Mouse (Mus musculus) heart, embryonic 16.5 days (tissue): ENCODE results near the gene Shank2. TPM values are rescaled to one million over a fixed set of nuclear protein-coding genes. Genes with fewer than 3 reads are reported as not detected.

Experiments
- ATAC-seq: fragments of 200-750 bp; cut with Nextera tagmentation; replicated peaks from 2 replicates; pipeline ENCODE4 v1.8.0; 2017; ENCODE audit warnings: moderate number of reproducible peaks; ENCODE audit not compliant: insufficient read depth, low FRiP score; ENCODE audit errors: extremely low read depth
- H3K27ac ChIP-seq: fragments of 300-500 bp; sonication (generic); 2 replicates; pipeline ENCODE4 v1.5.1; 2014; ENCODE audit warnings: mild to moderate bottlenecking, low read length, control low read depth, moderate library complexity
- H3K27me3 ChIP-seq: fragments of 300-500 bp; sonication (generic); 2 replicates; pipeline ENCODE4 v1.6.1; 2014; ENCODE audit warnings: low read length, mixed read lengths; ENCODE audit not compliant: control insufficient read depth, insufficient read depth
- H3K36me3 ChIP-seq: fragments of 300-500 bp; sonication (generic); 2 replicates; pipeline ENCODE4 v1.6.1; 2014; ENCODE audit not compliant: control insufficient read depth, insufficient read depth
- H3K4me1 ChIP-seq: fragments of 300-500 bp; sonication (generic); 2 replicates; pipeline ENCODE4 v1.6.1; 2014; ENCODE audit warnings: low read length, mixed read lengths; ENCODE audit not compliant: control insufficient read depth, insufficient read depth
- H3K4me2 ChIP-seq: fragments of 300-500 bp; sonication (generic); 2 replicates; pipeline ENCODE4 v1.6.1; 2014; ENCODE audit warnings: low read depth, mild to moderate bottlenecking, control low read depth, low read length
- H3K4me3 ChIP-seq: fragments of 300-500 bp; sonication (generic); 2 replicates; pipeline ENCODE4 v1.5.1; 2014; ENCODE audit warnings: mild to moderate bottlenecking, control low read depth, low read length
- H3K9ac ChIP-seq: fragments of 300-500 bp; sonication (generic); 2 replicates; pipeline ENCODE4 v1.6.1; 2014; ENCODE audit warnings: low read length, control low read depth
- H3K9me3 ChIP-seq: fragments of 300-500 bp; sonication (generic); replicated peaks from 2 replicates; pipeline ENCODE4 v1.6.1; 2016; ENCODE audit warnings: low read length; ENCODE audit not compliant: control insufficient read depth
- WGBS: fragments of 180-500 bp; shearing (Covaris S2); extraction: QIAGEN DNeasy Blood & Tissue Kit; methylation state at CpG from one replicate; pipeline ENCODE4 v1.1.7; 2014; 5-methylcytosine and 5-hydroxymethylcytosine counted together
- polyA plus RNA-seq: library from polyadenylated mRNA; unstranded; fragments of >200 nt; fragmentation: Nextera tagmentation; extraction: Ambion mirVana; gene quantifications from 2 replicates; pipeline ENCODE4 v1.2.1, GENCODE M21; 2015

Shank2 gene
- polyA plus RNA-seq, 1 experiment from 2014 or later = 0.79 TPM

GRCm38 (mm10) chr7:144159556-144159955, 157.8 kb downstream of the Shank2 start:
- ATAC-seq = no peak
- no peaks in the 10 kb centered on the region for H3K9me3 ChIP-seq
- H3K27ac ChIP-seq = no peak overlapping the region
- no peaks in the 10 kb centered on the region for H3K36me3 ChIP-seq
- no peaks in the 10 kb centered on the region for H3K4me1 ChIP-seq
- WGBS = 76% methylated on average over 8 of the region's 8 CpGs
- no peaks in the 10 kb centered on the region for H3K27me3 ChIP-seq
- H3K4me2 ChIP-seq = no peak overlapping the region
- H3K4me3 ChIP-seq = no peak overlapping the region
- no peak overlapping the region for H3K9ac ChIP-seq

DNA sequence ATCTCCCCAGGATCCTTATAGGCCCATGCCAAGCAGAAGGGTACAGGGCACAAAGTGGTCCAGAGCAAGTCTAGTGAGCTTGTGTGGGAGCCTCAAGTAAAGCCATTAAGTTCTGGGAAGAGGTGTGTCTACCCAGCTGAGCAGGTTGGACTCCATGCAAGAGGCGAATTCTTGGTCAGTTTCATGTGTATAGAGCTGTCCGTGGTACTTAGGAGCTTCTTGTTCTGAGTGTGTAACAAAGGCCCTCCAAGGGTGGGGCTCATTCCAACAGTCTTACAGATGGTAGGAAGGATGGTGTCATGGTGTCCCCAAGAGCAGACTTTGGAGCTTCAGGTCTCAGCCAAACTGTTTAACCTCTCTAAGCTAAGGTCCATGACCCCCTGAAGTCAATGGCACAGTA, 158.3 kb downstream of the Shank2 start:
- Histone ChIP-seq H3K4me3 (no peak overlapping the region), H3K9ac (no peak overlapping the region), H3K9me3 (no peaks in the 10 kb centered on the region), H3K36me3 (no peaks in the 10 kb centered on the region), H3K27me3 (no peaks in the 10 kb centered on the region), H3K27ac (no peak overlapping the region), H3K4me1 (no peaks in the 10 kb centered on the region), H3K4me2 (no peak overlapping the region)
- ATAC-seq = no peak
- 51% methylated on average over 2 of the region's 2 CpGs for WGBS

GRCm38 (mm10) chr7:144160646-144161249, 159.0 kb downstream of the Shank2 start:
- H3K4me1 ChIP-seq = no peaks in the 10 kb centered on the region
- no peak overlapping the region for H3K4me3 ChIP-seq
- no peaks in the 10 kb centered on the region for H3K36me3 ChIP-seq
- H3K27ac ChIP-seq = no peak overlapping the region
- no peaks in the 10 kb centered on the region for H3K9me3 ChIP-seq
- ATAC-seq = no peak
- H3K27me3 ChIP-seq = no peaks in the 10 kb centered on the region
- WGBS = 78% methylated on average over 15 of the region's 15 CpGs
- no peak overlapping the region for H3K9ac ChIP-seq
- no peak overlapping the region for H3K4me2 ChIP-seq

- no peaks in the 10 kb centered on the region for H3K9me3 ChIP-seq
- peak overlapping the region; percentile 90 for H3K27ac ChIP-seq
- peak overlapping the region; percentile 26; the same call in 1 of the 2 replicates for H3K9ac ChIP-seq
- H3K27me3 ChIP-seq = peaks cover 18% of the 10 kb centered on the region
- peaks cover 12% of the 10 kb centered on the region for H3K4me1 ChIP-seq
- no peak overlapping the region for H3K4me3 ChIP-seq
- peak; percentile 88 for ATAC-seq
- WGBS = 55% methylated on average over 5 of the region's 5 CpGs
- no peak overlapping the region for H3K4me2 ChIP-seq
- H3K36me3 ChIP-seq = no peaks in the 10 kb centered on the region
These were observed 168.5 kb downstream of the Shank2 start for GRCm38 (mm10) chr7:144170272-144170671.

- Histone ChIP-seq H3K4me1 (peaks cover 12% of the 10 kb centered on the region), H3K4me2 (no peak overlapping the region), H3K27ac (peak overlapping the region; percentile 90), H3K9me3 (no peaks in the 10 kb centered on the region), H3K9ac (peak overlapping the region; percentile 26; the same call in 1 of the 2 replicates), H3K27me3 (peaks cover 22% of the 10 kb centered on the region), H3K36me3 (no peaks in the 10 kb centered on the region), H3K4me3 (no peak overlapping the region)
- WGBS = 59% methylated on average over 9 of the region's 9 CpGs
- ATAC-seq = peak; percentile 67
These were observed 169.0 kb downstream of the Shank2 start for GRCm38 (mm10) chr7:144170686-144171085.

- H3K4me2 ChIP-seq = no peak overlapping the region
- peaks cover 36% of the 10 kb centered on the region for H3K27me3 ChIP-seq
- 90% methylated on average over 6 of the region's 6 CpGs for WGBS
- peaks cover 12% of the 10 kb centered on the region; the same call in 1 of the 2 replicates for H3K4me1 ChIP-seq
- no peak overlapping the region for H3K4me3 ChIP-seq
- no peak overlapping the region for H3K9ac ChIP-seq
- no peaks in the 10 kb centered on the region for H3K9me3 ChIP-seq
- no peak overlapping the region for H3K27ac ChIP-seq
- H3K36me3 ChIP-seq = no peaks in the 10 kb centered on the region
- ATAC-seq = no peak
These were observed 172.1 kb downstream of the Shank2 start for GRCm38 (mm10) chr7:144173869-144174268.

DNA sequence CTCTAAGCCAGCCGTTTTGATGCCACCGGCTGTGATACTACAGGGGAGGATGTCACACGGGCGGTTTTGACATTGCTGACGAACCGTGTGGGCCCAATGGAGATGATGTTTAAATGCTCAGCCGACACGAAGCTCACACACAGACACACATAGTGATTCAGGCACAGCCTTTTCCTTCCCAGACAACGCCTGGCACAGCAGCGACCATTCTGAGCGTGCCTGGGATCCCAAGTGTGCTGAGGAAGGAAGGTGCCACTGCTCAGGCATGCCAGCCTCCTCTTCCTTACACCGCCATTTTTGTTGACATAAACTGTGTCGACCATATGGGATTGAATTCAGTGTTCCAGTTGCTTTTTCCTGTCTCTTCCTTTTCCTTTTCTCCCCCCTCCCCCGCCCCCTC, 172.6 kb downstream of the Shank2 start:
- Histone ChIP-seq H3K4me3 (no peak overlapping the region), H3K9me3 (no peaks in the 10 kb centered on the region), H3K9ac (no peak overlapping the region), H3K4me1 (peaks cover 12% of the 10 kb centered on the region; the same call in 1 of the 2 replicates), H3K4me2 (no peak overlapping the region), H3K27ac (no peak overlapping the region), H3K36me3 (no peaks in the 10 kb centered on the region), H3K27me3 (peaks cover 36% of the 10 kb centered on the region)
- no peak for ATAC-seq
- 76% methylated on average over 14 of the region's 14 CpGs for WGBS

- no peak overlapping the region for H3K27ac ChIP-seq
- no peaks in the 10 kb centered on the region for H3K36me3 ChIP-seq
- H3K9ac ChIP-seq = no peak overlapping the region
- ATAC-seq = no peak
- peak overlapping the region; percentile 46; the same call in 1 of the 2 replicates for H3K4me3 ChIP-seq
- H3K9me3 ChIP-seq = no peaks in the 10 kb centered on the region
- 22% methylated on average over 7 of the region's 7 CpGs for WGBS
- H3K4me2 ChIP-seq = peak overlapping the region; percentile 63
- H3K4me1 ChIP-seq = peaks cover 12% of the 10 kb centered on the region; the same call in 1 of the 2 replicates
- H3K27me3 ChIP-seq = peaks cover 36% of the 10 kb centered on the region
These were observed 173.3 kb downstream of the Shank2 start for GRCm38 (mm10) chr7:144175025-144175424.

DNA sequence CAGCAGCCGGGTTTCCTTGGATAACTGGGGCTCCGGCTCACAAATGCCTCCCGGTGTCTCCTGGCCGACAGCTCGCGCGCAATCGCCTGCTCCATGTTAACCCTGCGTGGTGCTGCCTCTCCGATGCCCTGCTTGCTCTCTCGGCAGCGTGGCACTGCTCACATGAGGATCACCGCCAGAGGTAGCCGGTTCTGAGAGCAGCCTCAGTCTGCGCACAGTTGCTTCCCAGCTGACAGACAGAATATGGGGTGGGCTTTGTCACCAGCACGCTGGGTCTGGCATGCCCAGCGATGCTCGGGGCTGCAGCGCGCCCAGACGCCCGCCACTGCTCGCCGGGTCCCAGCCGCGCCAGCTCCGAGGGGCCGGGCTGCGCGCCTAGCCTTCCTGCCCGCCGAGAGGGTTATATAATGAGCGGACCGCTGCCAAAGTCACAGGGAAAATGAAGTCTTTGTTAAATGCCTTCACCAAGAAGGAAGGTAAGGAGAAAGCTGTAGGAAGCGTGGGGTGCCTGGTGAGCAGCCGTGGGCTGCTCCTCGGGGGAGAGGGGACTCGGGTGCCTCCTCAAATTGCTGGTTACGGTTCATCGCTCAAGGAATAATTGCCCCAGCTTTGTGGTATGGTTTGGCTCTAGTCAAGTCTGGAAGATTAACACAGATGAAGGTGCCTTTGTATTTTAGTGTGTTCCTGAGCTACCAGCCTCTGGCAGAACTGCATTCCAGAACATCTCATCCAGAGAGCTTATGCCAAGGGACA, 173.9 kb downstream of the Shank2 start:
- Histone ChIP-seq H3K9me3 (no peaks in the 10 kb centered on the region), H3K27ac (peak overlapping the region; percentile 10; the same call in 1 of the 2 replicates), H3K4me1 (peaks cover 9% of the 10 kb centered on the region; the same call in 1 of the 2 replicates), H3K4me3 (peak overlapping the region; percentile 46), H3K27me3 (peaks cover 36% of the 10 kb centered on the region), H3K9ac (peak overlapping the region; percentile 69), H3K36me3 (no peaks in the 10 kb centered on the region), H3K4me2 (peak overlapping the region; percentile 63)
- 8% methylated on average over 40 of the region's 40 CpGs for whole genome bisulfite sequencing
- no peak for ATAC-seq
